Mouse (Mus musculus) lung, adult 18-20 months (tissue): ENCODE results near the gene Vps26a.

Source experiments
- DNase-seq, 2 experiments: peaks; one replicate each; pipeline ENCODE4 v3.0.0; 2022; ENCODE audit warnings: mixed read lengths in 2 of 2

The Vps26a gene

DNA sequence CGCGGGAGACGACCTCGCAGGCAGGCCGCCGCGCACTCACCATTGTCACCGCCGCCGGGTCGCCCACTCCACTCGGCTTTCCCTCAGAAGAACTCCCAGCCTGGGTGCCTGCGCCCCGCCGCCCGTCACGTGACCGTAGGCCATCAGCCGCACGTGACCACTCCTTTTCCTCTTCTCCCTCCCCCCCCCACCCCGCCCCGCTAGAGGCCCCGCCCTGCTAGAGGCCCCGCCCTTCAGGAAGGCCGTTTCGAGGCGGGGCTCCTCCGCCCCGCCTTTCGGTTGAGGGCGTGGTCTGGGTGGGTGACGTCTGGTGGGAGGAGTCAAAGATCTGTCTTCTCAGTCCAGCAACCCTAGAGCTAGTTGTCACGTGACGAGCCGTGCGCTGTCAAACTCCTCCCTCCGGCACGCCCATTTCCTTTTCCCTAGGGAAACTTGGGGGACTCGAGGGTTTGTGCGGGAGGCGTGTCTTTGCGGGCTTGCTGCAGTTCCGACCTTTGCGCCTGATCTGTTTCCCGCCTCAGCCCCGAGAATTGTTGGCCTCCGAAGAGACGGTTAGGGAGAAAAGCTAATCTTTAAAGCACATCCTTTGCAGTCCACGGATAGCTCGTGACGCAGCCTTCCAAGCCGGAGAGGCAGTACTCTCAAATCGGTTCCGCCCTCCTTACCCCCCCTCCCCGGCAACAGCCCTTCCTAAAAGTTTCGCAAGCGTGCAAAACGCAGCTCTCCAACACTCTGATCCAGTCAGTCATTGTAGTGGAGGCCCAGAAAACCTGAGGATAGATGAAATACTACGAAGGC lies at the start of gene Vps26a:
Vps26a (minus strand) TSS at position 188 of the 798 bp plus-strand sequence.
- peak; percentile 100 for DNase-seq

- DNase-seq = no peak
Observed at GRCm38 (mm10) chr10:62534509-62534908, 47.9 kb upstream of the Vps26a start.

GRCm38 (mm10) chr10:62532832-62533231 lies 46.2 kb upstream of the Vps26a start:
- no peak for DNase-seq

DNA sequence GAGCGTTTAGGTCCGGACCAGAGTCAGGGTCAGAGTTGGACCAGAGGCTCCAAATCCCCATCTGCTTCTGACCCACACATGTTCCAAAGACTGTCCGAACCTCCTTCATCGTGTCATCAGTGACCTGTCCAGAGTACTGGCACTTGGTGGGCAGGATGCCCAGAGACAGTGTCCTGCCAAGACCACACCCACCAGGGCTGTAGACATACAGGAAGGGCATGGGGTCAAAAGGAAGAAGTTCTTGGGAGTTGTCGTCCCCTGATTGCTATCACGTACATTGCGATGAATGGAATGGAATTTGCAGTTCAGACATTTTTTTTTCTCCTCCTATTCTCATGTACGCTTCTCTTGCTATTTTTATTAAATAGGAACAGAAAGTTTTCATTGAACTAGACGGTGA lies 43.6 kb upstream of the Vps26a start:
- peak; percentile 86 to 92 for DNase-seq

DNA sequence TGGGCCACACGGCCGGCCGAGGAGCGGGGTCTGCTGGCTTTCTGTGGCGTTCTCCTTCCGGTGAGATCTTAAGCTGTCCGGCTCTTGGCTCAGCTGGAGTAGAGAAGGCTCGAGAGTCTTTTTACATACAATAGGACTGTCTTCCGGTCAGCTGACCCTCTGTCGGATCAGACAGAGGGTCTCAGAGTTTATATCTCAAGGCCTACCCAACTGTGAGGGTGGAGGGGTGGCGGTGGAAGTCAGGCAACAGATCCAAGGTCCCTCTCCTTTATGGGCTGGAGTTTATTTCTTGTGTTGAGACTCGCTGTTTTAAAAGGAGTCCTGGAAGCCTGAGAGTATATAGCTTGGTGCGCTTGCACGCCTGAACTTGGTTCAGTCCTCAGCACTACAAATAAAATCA lies 40.7 kb upstream of the Vps26a start, which contains the start of gene Srgn:
Srgn (minus strand) TSS at position 101 of the 400 bp plus-strand sequence.
- no peak for DNase-seq

GRCm38 (mm10) chr10:62522346-62522950 lies 35.8 kb upstream of the Vps26a start:
- no peak for DNase-seq

GRCm38 (mm10) chr10:62521763-62522162 lies 35.2 kb upstream of the Vps26a start:
- no peak for DNase-seq

GRCm38 (mm10) chr10:62520911-62521310 lies 34.3 kb upstream of the Vps26a start:
- no peak for DNase-seq

DNA sequence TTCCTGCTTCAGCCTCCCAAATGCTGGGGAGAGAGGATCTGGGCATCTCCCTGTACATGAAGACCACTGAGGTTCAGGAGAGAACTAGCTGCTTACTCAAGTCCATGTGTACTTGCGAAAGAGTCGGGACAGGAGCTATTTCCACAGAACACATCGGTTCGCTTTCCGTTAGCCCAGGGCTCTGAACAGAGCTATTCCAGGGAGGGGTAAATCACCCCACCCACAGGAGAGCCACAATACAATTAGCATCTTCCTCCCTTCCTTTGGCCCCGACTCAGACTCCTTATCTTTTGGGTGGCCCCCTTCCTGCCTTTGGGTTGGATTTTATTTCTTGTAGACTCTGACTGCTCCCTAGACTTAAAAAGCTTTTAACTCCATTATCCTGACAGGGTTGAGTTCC lies 30.9 kb upstream of the Vps26a start:
- DNase-seq = no peak

GRCm38 (mm10) chr10:62512855-62513254 lies 26.2 kb upstream of the Vps26a start:
- DNase-seq = no peak

DNA sequence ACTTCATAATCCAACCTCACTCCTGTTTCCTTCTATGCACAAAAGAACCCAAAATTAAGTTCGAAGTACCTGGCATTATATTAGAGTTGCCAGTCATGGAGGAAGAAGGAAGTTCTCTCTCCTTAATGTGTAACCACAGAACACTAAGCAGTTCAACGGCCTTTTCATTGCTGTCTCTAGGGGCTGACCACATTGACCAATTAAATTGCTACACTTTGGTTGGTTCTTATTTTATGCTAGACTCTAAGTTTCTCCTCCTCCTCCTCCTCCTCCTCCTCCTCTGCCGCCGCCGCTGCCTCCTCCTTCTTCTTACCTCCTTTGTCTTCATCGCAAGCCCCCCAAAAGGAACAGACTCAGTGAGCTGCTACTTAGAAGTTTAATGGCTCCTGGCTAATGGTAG lies 24.9 kb upstream of the Vps26a start:
- DNase-seq = no peak

GRCm38 (mm10) chr10:62509032-62509656 lies 22.5 kb upstream of the Vps26a start:
- peak; percentile 23 to 47 for DNase-seq

GRCm38 (mm10) chr10:62508459-62508858 lies 21.9 kb upstream of the Vps26a start:
- DNase-seq = peak; percentile 64 to 76

DNA sequence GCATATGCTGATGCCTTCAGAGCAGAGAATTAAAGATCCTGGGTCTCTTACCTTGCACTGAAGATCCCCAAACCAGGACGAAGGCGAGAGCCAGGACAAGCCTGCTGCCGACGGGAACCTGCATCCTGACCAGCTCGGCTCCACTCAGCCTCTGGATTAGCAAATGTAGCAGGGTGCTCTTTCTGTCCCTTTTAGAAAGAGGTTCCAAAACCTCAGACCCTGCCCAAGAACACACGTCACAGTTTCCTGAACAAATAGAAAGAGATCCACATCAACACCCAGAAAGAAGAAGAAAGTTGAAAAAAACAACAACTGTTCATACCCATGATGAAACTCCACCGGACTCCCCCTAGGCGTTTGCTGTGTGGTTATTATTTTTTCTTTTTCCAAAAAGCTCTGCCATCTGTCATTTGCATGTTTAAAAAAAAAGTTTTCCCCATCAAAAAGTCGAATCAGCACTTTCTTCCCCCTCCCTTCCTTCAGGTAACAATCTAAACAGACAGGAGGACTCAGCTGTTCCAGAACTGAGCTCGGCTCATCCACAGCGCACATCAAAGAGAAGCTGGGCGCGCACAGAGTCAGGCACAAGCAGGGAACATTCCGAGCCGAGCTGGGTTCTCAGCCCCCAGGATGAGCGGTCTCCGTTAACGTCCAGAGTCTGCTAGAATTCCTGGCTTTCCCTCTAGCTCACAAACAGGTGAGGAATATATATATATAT lies 21.1 kb upstream of the Vps26a start:
- peak; percentile 76 to 79 for DNase-seq

- DNase-seq = no peak
Observed at GRCm38 (mm10) chr10:62507071-62507470, 20.5 kb upstream of the Vps26a start.

DNA sequence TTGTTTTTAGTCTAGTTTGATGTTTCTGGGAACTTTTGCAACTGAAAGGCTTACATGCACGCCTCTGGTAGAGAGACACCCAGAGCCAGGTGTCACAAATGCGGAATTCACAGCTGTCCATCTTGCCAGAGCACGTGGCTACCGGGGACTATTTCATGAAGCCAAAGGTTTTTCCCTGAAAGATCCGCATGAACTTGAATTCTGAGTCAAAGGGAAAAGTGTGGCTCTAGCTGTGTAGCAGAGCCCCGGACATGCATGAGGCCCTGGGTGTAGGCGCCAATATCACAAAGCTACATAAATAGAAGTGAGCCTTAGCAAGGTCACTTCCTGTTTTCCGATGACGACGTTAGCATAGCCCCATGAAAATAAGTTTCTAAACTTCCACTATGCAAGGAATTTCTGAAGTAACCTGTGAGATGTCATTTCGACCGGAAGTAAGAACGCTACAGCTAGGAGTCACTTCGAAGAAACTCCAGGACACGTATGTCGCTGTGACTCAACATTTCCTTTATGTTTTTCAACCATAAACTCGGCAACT lies 19.5 kb upstream of the Vps26a start:
- DNase-seq = peak in 1 of 2 experiments; percentile 37

GRCm38 (mm10) chr10:62505224-62505983 lies 18.8 kb upstream of the Vps26a start:
- no peak for DNase-seq

DNA sequence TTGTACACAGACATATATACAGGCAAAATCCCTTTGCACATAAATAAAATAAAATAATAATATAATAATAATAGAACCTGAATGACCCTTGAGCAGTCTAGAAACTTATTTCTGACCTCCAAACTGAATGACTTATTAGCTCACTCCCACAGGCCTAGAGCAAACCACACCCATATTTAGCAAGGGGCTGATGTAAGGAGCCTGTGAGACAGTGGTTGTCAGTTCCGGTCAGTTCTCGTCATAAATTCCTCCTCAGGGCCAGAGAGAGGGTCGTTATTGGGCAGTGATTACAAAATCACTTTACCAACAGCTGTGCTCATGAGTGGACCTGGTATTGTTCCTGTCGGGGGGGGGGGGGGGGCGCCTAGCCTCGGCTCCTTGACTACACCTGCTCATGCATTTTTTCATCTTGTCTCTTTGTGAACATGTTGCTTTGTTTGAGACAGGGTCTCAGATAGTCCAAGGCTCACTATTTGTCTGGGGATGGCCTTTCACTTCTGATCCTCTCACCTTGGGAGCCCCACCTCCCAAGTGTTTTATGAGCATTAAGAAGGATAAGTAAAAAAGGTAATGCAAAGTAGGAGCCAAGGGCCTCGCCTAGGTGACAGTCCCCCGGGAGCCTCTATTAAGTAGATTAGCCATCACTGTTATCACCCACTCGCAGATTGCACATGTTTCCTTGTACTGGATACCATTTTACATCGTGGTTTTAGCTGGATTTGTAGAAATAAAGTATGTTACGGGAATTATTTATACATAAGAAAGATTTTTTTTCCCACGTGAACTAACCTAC lies 17.4 kb upstream of the Vps26a start:
- DNase-seq = no peak

- no peak for DNase-seq
Observed at GRCm38 (mm10) chr10:62503353-62503752, 16.7 kb upstream of the Vps26a start.

DNA sequence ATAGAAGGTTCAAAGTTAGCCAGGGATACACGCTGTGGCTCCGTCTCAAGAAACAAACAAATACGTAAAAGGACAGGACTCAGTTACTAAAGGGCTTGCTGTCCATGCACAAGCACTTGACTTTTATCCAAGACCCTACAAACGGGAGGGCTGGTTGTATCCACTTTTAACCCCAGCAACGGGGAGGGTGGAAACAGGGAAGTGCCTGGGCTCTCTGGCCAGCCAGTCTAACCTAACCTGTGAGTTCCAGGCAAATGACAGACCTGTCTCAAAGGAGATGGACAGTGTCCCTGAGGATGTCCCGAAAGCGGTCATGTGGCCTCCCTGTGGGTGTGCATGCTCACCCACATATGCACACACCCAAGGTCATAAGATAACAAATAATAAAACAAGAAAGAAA lies 15.3 kb upstream of the Vps26a start:
- no peak for DNase-seq

- DNase-seq = no peak
Observed at GRCm38 (mm10) chr10:62500916-62501615, 14.5 kb upstream of the Vps26a start.
